Mouse (Mus musculus): ENCODE measurements around the gene Ube2r2.

The Ube2r2 gene

DNA sequence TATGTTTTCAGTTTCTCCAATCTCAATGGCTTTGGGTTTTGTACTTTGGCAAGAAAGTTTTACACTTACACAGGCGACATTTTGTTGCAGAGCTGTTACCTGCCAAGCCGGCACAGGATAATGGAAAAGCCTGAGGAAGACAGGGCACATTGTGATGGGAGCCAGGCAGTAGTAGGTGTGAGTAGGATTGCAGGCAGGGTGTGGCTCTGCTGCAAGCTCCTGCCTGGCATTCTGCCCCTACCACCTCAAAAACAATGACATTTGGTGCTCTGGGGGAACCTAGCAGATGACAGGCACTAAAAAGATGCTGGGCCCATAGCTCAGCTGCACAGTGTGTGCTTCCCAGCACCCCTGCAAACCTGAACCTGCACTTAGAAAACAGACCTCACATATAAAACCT lies 54.3 kb downstream of the Ube2r2 start:
- peak; percentile 25 for DNase-seq

DNA sequence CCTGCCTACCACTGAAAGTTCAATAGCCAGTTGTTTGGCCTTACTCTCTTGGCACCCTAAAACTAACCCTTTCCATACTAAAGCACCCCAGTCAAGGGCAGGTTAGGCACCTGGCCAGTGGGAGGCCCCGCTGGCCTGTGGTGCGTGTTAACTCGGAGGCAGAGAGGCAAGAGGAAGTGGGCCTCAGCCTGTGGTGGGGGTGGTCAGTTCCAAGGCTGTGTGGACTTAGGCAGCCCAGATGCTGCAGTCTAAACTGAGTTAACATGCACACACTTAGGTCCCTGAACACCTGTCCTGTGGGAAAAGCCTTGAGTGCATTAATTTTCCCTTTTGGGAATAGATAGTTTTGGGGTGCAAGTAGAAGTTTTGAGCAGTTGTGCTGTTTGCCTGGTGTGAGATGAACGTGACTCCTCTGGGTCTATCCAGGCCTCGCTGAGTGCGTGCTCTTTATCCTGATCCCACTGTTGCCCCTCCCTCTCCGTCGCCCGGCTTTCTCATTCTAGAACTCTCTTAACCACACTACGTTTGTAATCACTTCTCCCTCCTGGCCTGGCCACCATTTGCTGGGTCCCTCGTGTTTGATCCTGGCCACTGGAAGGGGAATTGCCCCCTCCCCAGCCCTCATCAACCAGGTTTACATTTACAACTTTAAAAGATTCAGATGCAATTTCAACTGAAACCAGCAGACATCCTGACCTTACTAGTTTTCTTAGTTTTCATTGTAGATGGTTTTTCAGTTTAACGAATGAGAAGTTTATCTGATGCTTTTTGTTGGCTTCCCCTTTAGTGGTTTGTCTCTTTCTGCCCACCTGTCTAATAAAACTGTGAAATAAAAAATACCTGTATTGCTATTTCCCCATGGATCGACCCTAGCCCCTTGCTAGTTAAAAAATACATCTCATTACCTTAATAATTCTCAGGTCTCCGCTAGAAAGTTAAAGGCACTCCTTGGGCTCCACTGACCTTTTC lies 57.3 kb downstream of the Ube2r2 start:
- DNase-seq = no peak

DNA sequence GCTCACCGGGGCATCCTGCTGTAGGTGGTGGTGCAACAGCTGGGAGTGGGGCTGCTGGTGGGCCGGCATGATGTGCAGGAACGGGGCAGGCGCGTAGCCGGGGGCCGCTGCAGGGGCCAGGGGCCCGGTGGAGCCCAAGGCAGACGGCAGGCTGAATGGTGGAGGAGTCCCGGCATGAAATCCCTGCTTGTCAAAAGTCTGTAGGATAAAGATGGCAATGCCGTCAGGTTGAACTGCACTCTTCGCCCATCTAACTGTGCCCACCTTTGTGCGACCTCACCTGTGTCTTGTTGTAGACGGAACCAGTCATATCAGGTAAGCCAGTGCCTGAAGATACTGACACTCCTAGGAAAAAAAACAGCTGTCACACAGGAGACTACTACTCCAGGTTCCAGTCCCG lies 59.8 kb downstream of the Ube2r2 start:
- no peak for DNase-seq

DNA sequence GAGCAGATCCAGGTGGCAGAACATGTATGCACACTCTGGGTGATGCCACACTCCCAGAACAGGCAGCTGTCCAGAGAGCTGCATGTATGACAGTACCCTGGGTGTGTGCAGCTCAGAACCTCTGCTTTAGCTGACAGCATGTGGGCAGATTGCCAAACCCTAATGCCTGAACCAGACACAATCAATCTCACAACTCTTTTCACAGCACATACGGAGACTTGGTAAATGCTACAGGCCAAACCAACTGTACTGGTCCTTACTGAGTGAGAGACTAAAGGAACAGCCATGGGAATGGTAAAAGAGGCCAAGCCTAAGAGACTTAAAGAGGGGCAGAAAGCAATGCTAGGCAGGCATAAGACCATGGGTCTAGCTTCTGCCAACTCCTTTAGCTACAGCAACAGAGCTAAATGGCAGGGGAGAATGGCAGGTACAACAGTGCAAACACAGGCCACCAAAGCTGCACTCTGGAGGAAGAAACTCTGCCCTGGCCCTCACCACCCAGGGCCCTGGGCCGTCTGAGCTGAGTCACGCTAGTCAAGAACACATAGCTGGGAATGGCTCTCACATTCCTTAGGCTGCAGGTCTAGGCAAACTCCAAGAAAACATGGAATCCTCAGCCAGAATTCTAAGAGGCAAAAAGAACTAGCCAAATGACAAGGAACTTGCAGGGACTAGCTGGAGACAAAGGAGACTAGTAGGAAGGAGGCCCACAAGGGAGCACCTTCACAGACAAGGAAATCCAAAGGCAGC lies 61.5 kb downstream of the Ube2r2 start:
- DNase-seq = no peak

DNA sequence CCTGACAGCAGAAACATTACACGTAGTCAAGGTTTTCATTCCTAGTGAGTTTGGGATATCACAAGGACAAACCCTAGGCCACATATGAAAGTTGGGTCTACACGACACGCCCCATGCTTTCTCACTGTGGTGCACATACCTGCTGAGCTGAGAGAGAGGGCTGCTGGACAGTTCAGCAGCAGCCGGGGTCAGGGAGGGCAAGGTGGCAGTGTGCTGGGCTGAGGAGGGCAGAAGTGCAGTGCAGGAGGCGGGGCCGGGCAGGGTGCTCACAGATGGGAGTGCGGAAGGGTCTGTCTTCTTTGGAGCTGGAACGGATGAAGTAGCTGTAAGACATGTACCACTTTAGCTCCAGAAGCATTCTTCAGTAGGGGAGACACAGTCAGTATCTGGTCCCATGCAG lies 66.6 kb downstream of the Ube2r2 start:
- no peak for DNase-seq

DNA sequence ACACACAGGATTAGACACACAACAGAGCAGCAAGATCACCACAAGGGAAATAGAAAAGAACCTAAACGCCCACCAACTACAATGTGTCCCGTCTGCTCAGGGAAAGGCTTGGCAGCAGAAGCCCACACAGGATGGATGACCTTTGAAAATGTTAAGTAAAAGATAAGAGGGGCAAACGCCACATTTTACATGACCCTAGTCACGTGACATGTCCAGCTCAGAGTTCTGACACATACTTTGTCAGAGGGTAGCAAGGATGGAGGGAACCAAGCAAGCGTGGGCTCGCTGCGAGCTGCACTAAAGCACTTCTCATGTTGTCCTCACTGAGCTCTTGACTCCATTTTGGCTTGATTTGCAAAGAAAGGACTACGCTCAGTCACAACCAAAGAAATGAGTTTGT lies 70.2 kb downstream of the Ube2r2 start:
- no peak for DNase-seq

DNA sequence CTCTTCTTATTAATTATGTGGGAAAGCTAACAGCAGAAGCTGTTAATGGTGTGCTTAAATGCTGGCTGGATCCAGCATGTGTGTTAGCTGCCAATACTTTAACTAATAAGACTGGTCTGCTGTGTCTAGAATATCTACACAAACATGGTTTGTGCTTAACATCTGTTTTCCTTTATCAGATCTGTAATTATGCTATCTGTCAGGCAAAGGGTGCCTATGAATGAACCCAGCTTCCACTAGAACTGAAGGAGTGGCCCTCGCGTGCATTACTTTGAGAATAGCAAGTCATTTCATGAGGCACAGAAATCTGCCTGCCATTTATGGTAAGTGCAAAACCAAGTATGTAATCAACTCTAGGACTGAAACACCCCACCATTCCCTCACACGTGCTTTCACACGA lies 72.5 kb downstream of the Ube2r2 start:
- no peak for DNase-seq

DNA sequence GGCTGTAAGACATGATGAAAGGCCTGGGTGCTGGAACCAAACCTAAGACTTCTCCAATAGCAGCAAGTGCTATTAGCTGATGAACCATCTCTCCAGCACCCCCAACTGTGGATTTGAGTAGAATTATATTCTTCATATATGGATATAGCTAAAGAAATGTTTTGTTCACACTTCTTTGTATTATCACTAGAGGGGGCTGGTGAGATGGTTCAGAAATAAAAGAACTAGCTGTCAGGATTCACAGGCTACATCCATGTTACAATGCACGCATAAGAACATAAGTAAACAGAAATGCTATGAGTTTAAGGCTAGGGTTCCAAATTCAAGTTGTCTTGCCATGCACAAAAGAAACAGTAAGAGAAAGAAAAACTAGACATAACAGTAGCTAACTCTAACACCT lies 89.9 kb downstream of the Ube2r2 start:
- DNase-seq = no peak

DNA sequence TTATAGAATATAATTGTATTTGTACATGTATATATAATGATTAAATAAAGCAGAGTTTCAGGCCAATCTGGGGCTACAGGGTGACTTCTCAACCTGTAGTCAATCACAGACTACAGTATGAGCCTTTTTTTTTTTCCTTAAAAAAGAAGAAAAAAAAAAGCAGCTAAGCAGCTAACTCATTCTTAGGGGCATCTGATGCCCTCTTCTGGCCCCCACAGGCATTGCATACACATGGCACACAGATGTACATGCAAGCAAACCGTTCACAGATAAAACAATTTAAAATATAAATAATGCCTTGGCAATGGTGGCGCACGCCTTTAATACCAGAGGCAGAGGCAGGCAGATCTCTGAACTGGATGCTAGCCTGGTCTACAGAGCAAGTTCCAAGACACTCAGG lies 90.8 kb downstream of the Ube2r2 start:
- peak; percentile 35 for DNase-seq

DNA sequence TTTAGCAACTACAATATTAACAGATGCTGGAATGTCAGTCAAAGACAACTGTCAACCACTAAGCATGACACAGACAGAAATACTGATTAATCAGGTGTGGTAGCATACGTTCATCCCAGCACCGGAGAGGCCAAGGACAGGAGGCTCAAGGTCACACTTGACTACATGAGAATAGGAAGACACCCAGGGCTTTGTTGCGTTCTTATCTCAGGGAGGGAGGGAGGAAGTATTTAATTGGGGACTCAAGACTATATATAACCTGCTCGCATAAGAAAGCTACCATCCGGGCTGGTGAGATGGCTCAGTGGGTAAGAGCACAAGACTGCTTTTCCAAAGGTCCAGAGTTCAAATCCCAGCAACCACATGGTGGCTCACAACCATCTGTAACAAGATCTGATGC lies 100.1 kb downstream of the Ube2r2 start:
- DNase-seq = no peak

DNA sequence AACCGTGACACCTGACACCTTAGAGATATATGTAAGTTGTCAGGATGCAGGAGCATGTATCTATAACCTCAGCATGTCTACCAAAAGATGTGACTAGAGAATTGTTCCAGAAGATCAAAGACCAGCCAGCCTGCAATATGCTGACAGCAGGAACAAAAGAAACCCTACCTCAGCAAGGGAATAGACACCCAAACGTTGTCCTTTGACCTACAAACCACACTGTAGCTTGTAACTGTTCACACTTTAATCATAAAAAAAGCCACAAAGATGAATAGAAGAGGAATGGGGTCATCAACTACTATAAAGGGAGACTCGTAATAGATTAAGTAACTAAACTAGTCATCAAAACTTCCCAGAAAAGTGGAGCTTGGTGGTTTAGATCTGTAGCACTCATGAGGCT lies 105.4 kb downstream of the Ube2r2 start:
- no peak for DNase-seq

Data from cerebellum, adult 8-10 months (tissue).